Comparison of ENCODE assay signal across 10 mouse cellular contexts in genomic region chr6:36389260-36389965, GRCm38 (mm10). TPM values are rescaled to one million over a fixed set of nuclear protein-coding genes. Genes with fewer than 3 reads are reported as not detected.
DNase-seq lines count a peak whose midpoint lies in the region; ATAC-seq lines count a peak whose summit lies in the region.
"Had no signal": no experiment of that assay in that cellular context is flagged by ENCODE, and none has a peak within 500 bp of the region (broad histone marks: within the 10 kb centered on the region; RNA-seq: fewer than 3 reads in every experiment).

No protein-coding gene starts in this region.

- H3K4me1 ChIP-seq in heart, embryonic 10.5 days = peaks cover 20% of the 10 kb centered on the region
- H3K4me1 ChIP-seq in limb, embryonic 12.5 days (replicated peaks) = peaks cover 14% of the 10 kb centered on the region

- no peak for DNase-seq in frontal cortex, adult 2 months (ENCODE audit: extremely low spot score in 1 of 2, low spot score in 1 of 2)
- DNase-seq in Muller cell, postnatal 12 days (ENCODE audit: inconsistent ontology term) = peak; percentile 1
- DNase-seq in heart, embryonic 10.5 days (ENCODE audit: low spot score) = no peak
- DNase-seq in retina, postnatal 1 day = peak; percentile 10
- DNase-seq in ovary, postnatal 14 days (ENCODE audit: low spot score) = no peak
- no peak for DNase-seq in adrenal gland, postnatal 25 days

- H3K27me3 ChIP-seq in heart, embryonic 10.5 days (ENCODE audit: insufficient read depth, poor library complexity, severe bottlenecking) = peaks cover 39% of the 10 kb centered on the region
- peaks cover 47% of the 10 kb centered on the region for H3K27me3 ChIP-seq in limb, embryonic 12.5 days

- H3K9ac ChIP-seq in limb, embryonic 12.5 days (replicated peaks) = no peak overlapping the region

- ATAC-seq in frontal cortex, adult (ENCODE audit: low TSS enrichment) = peak; percentile 14; the same call in 1 of the 2 replicates
- no peak for ATAC-seq in limb, embryonic 12.5 days (ENCODE audit: insufficient number of reproducible peaks, insufficient read depth, low FRiP score, low TSS enrichment, low read depth)

- WGBS in heart, embryonic 10.5 days = 27% methylated on average over 20 of the region's 20 CpGs
- WGBS in limb, embryonic 12.5 days = 29% methylated on average over 20 of the region's 20 CpGs

- no peaks in the 10 kb centered on the region for H3K36me3 ChIP-seq in heart, embryonic 10.5 days
- no peaks in the 10 kb centered on the region for H3K36me3 ChIP-seq in limb, embryonic 12.5 days

- peak overlapping the region; percentile 75 for H3K27ac ChIP-seq in heart, embryonic 10.5 days
- H3K27ac ChIP-seq in limb, embryonic 12.5 days = no peak overlapping the region
- H3K27ac ChIP-seq: macrophage had no signal

- H3K4me2 ChIP-seq in limb, embryonic 12.5 days = peak overlapping the region; percentile 93

- peak overlapping the region; percentile 67 for H3K4me3 ChIP-seq in heart, embryonic 10.5 days
- H3K4me3 ChIP-seq in limb, embryonic 12.5 days (replicated peaks) = peak overlapping the region; percentile 48

- no peaks in the 10 kb centered on the region for H3K9me3 ChIP-seq in heart, embryonic 10.5 days
- no peaks in the 10 kb centered on the region for H3K9me3 ChIP-seq in limb, embryonic 12.5 days

RNA-seq across cellular contexts. Expression of gene Chrm2, which starts 1.5 kb away (rescaled TPM):
- 12.4 and 13.8 TPM in 2 replicates for polyA plus RNA-seq in frontal cortex, adult 2 months (2012; rRNA removed)
- polyA plus RNA-seq in heart, embryonic 10.5 days (2016; fragmentation: Nextera tagmentation; extraction: Ambion mirVana) = 2.0 and 4.7 TPM in 2 replicates
- polyA plus RNA-seq in limb, embryonic 12.5 days (2016; fragmentation: Nextera tagmentation; extraction: Ambion mirVana) = 0.31 and 0.60 TPM in 2 replicates
- 0.15 TPM in 1 of 2 replicates, not detected in the other for total RNA-seq in adrenal gland, postnatal 25 days (2021)
- total RNA-seq: common myeloid progenitor, adult 5-6 weeks had no signal
- polyA plus RNA-seq: macrophage had no signal

Comparison
In these comparisons a context has a peak if more than half of its experiments do, and no peak if none do; other contexts are left out.
1. DNase-seq: peak in Muller cell, postnatal 12 days (single experiment) and retina, postnatal 1 day (single experiment); none in frontal cortex, adult 2 months (0 of 2), heart, embryonic 10.5 days (single experiment), ovary, postnatal 14 days (single experiment) and adrenal gland, postnatal 25 days (single experiment).